Mouse (Mus musculus) heart, adult 2 months (tissue): ENCODE data around the gene Smarca4.

Experiments
- CTCF ChIP-seq: fragments of 200-600 bp; IDR thresholded peaks from 2 replicates; pipeline ENCODE4 v1.8.1; 2022; ENCODE audit warnings: antibody characterized with exemption, mild to moderate bottlenecking, moderate library complexity
- EP300 ChIP-seq: fragments of 200-500 bp; IDR thresholded peaks from 2 replicates; pipeline ENCODE4 v1.6.1; 2011; ENCODE audit warnings: low read depth, low read length, control low read depth; ENCODE audit not compliant: insufficient read depth

- no peak for TF ChIP-seq EP300
- TF ChIP-seq CTCF = no peak
Measured at GRCm38 (mm10) chr9:21729264-21729663, 113.3 kb downstream of the Smarca4 start.
